Mouse (Mus musculus): Measurements from ENCODE around the gene Get4. TPM values are rescaled to one million over a fixed set of nuclear protein-coding genes. Genes with fewer than 3 reads are reported as not detected.

Get4 gene
- polyA plus RNA-seq, 1 experiment from 2014 or later: 109 TPM

Other genes starting within 250 kb of the Get4 start
- 1.0 and 1.1 TPM in 2 replicates for gene Prkar1b, start 102.3 kb upstream of the Get4 start, polyA plus RNA-seq (2015; fragmentation: Nextera tagmentation; extraction: Ambion mirVana)
- 2.4 and 2.5 TPM in 2 replicates for gene Dnaaf5, start 102.1 kb upstream of the Get4 start, polyA plus RNA-seq (2015; fragmentation: Nextera tagmentation; extraction: Ambion mirVana)
- gene Sun1, start 51.7 kb upstream of the Get4 start, polyA plus RNA-seq (2015; fragmentation: Nextera tagmentation; extraction: Ambion mirVana): 20.0 and 21.9 TPM in 2 replicates
- gene Adap1, start 73.3 kb downstream of the Get4 start, polyA plus RNA-seq (2015; fragmentation: Nextera tagmentation; extraction: Ambion mirVana): 4.3 and 5.2 TPM in 2 replicates
- gene Cox19, start 99.1 kb downstream of the Get4 start, polyA plus RNA-seq (2015; fragmentation: Nextera tagmentation; extraction: Ambion mirVana): 44.3 and 49.3 TPM in 2 replicates
- gene Cyp2w1, start 100.3 kb downstream of the Get4 start, polyA plus RNA-seq (2015; fragmentation: Nextera tagmentation; extraction: Ambion mirVana): not detected in 2 replicates
- gene Gpr146, start 125.4 kb downstream of the Get4 start, polyA plus RNA-seq (2015; fragmentation: Nextera tagmentation; extraction: Ambion mirVana): 25.0 and 26.4 TPM in 2 replicates
- gene C130050O18Rik, start 153.0 kb downstream of the Get4 start, polyA plus RNA-seq (2015; fragmentation: Nextera tagmentation; extraction: Ambion mirVana): 1.9 and 2.4 TPM in 2 replicates
- gene Gper1, start 170.8 kb downstream of the Get4 start, polyA plus RNA-seq (2015; fragmentation: Nextera tagmentation; extraction: Ambion mirVana): 0.10 and 0.14 TPM in 2 replicates
- gene 3110082I17Rik, start 208.2 kb downstream of the Get4 start, polyA plus RNA-seq (2015; fragmentation: Nextera tagmentation; extraction: Ambion mirVana): 12.0 and 12.3 TPM in 2 replicates
- gene Zfand2a, start 232.2 kb downstream of the Get4 start, polyA plus RNA-seq (2015; fragmentation: Nextera tagmentation; extraction: Ambion mirVana): 2.6 and 3.2 TPM in 2 replicates

All from liver, embryonic 15.5 days (tissue).